8 mouse cellular contexts compared by ENCODE assay signal in the genomic region with DNA sequence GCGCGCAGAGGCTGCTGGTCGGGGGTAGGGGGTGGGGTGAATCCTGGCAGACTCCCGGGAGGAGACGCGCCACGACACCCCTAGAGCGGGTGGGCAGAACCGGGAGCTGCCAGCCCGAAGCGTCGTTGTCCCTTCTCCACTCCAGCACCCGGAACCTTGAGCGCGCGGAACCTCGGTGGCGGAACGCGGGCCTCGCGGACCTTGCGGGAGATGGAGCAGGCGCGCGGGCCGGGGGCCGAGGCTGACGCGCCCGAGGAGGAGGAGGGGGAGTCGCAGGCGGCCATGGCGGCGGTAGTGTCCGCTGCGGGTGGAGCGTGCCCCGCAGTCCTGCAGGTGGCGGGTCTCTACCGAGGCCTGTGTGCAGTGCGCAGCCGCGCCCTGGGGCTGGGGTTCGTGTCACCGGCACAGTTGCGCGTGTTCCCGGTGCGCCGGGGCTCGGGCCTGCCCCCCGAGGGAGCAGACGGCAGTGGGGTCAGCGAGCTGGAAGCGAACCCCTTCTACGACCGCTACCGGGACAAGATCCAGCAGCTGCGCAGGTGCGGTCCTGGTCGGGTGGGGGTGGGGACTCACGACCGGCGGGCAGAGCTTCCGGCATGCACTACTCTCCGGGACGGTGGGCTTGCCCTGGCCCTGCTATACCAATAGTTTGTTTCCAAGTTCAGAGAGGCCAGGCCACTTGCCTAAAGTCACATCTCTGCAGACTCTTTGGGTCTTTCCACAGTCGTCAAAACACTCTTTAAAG. TPM values are rescaled to one million over a fixed set of nuclear protein-coding genes. Genes with fewer than 3 reads are reported as not detected.
DNase-seq lines count a peak whose midpoint lies in the region; ATAC-seq and TF ChIP-seq lines count a peak whose summit lies in the region.

A gene (plus strand): TSS at position 44 of the 742 bp plus-strand sequence.

- peaks cover 3% of the 10 kb centered on the region; the same call in 1 of the 2 replicates for H3K4me1 ChIP-seq in cerebellum, adult 2 months (ENCODE audit: control insufficient read depth, insufficient read depth, low read length)
- H3K4me1 ChIP-seq in lung, embryonic 15.5 days: peaks cover 9% of the 10 kb centered on the region
- H3K4me1 ChIP-seq in thymus, adult 2 months (replicated peaks; ENCODE audit: control insufficient read depth, insufficient read depth, low read length): peaks cover 11% of the 10 kb centered on the region

- no peaks in the 10 kb centered on the region for H3K9me3 ChIP-seq in lung, embryonic 15.5 days

- peak; percentile 79 for TF ChIP-seq POLR2A in cerebellum, adult 2 months (IDR thresholded peaks at IDR 0.05; ENCODE audit: borderline replicate concordance, insufficient read depth, low read length)
- peak; percentile 62 for TF ChIP-seq POLR2A in thymus, adult 2 months (IDR thresholded peaks at IDR 0.05; ENCODE audit: control insufficient read depth, extremely low read depth, insufficient read depth, low read length, poor library complexity)

- ATAC-seq in lung, embryonic 15.5 days (ENCODE audit: borderline replicate concordance, extremely low read depth, low FRiP score, low TSS enrichment): peak; percentile 93

- no peaks in the 10 kb centered on the region for H3K27me3 ChIP-seq in cerebellum, adult 2 months (ENCODE audit: control insufficient read depth, insufficient read depth, low read length)
- H3K27me3 ChIP-seq in lung, embryonic 15.5 days: no peaks in the 10 kb centered on the region
- H3K27me3 ChIP-seq in thymus, adult 2 months (ENCODE audit: control insufficient read depth, insufficient read depth, low read length): no peaks in the 10 kb centered on the region

- H3K9ac ChIP-seq in lung, embryonic 15.5 days: peak within 1 kb of the TSS; percentile 89

- H3K4me3 ChIP-seq in cerebellum, adult 2 months (replicated peaks; ENCODE audit: insufficient read depth, low read depth, low read length): peak within 1 kb of the TSS; percentile 49
- peak within 1 kb of the TSS; percentile 83 for H3K4me3 ChIP-seq in lung, embryonic 15.5 days
- peak within 1 kb of the TSS; percentile 96 for H3K4me3 ChIP-seq in thymus, adult 2 months (ENCODE audit: control insufficient read depth, insufficient read depth, low read length)

- H3K36me3 ChIP-seq in lung, embryonic 15.5 days: peaks cover 12% of the 10 kb centered on the region
- peaks cover 18% of the 10 kb centered on the region for H3K36me3 ChIP-seq in thymus, adult 2 months (ENCODE audit: control insufficient read depth, insufficient read depth, low read length)

- peak within 1 kb of the TSS; percentile 29 for H3K27ac ChIP-seq in cerebellum, adult 2 months (ENCODE audit: insufficient read depth, low read length)
- peak within 1 kb of the TSS; percentile 63 for H3K27ac ChIP-seq in lung, embryonic 15.5 days
- H3K27ac ChIP-seq in thymus, adult 2 months (ENCODE audit: control insufficient read depth, insufficient read depth, low read length): peak within 1 kb of the TSS; percentile 45

- under 1% methylated on average over 68 of the region's 69 CpGs for WGBS in cerebellum, adult 2 months
- under 1% methylated on average over 65 of the region's 69 CpGs for WGBS in lung, embryonic 15.5 days
- WGBS in thymus, adult 2 months: under 1% methylated on average over 67 of the region's 69 CpGs

- H3K4me2 ChIP-seq in lung, embryonic 15.5 days: peak within 1 kb of the TSS; percentile 89

- no peak for TF ChIP-seq CTCF in cerebellum, adult 2 months (IDR thresholded peaks at IDR 0.05; ENCODE audit: borderline replicate concordance, insufficient read depth, low read depth, low read length)
- TF ChIP-seq CTCF in thymus, adult 2 months (IDR thresholded peaks at IDR 0.05; ENCODE audit: borderline replicate concordance, control insufficient read depth, extremely low read depth, insufficient read depth, low read length, poor library complexity): no peak; the same call in 1 of the 2 replicates

- DNase-seq in MEL-GATA-1-ER (ENCODE audit: extremely low read depth, low read depth): peak; percentile 22
- peak; percentile 81 to 88 for DNase-seq in cerebellum, adult 2 months
- peak; percentile 53 for DNase-seq in forelimb bud, embryonic 11.5 days (ENCODE audit: low read depth, low spot score)
- peak; percentile 84 for DNase-seq in heart, postnatal 4 days
- DNase-seq in layer of hippocampus, adult 8-10 months (ENCODE audit: low spot score in 2 of 2): peak; percentile 64 to 76
- peak; percentile 51 for DNase-seq in ovary, adult 18-20 months (ENCODE audit: low spot score)
- peak; percentile 74 for DNase-seq in thymus, adult 2 months

RNA-seq across cellular contexts. Expression of the gene that starts here (rescaled TPM):
- polyA plus RNA-seq in cerebellum, adult 2 months (2012; rRNA removed): 71.2 and 81.2 TPM in 2 replicates
- 10 to 100 TPM; 56.1 to 59.3 TPM for total RNA-seq in heart, postnatal 4 days (2021)
- total RNA-seq in layer of hippocampus, adult 8-10 months (2022): 10 to 100 TPM; 55.8 to 66.8 (median 63.1) TPM
- 50.7 and 52.0 TPM in 2 replicates for polyA plus RNA-seq in lung, embryonic 15.5 days (2015; fragmentation: Nextera tagmentation; extraction: Ambion mirVana)
- polyA plus RNA-seq in thymus, adult 2 months (2012; rRNA removed): 30.2 and 37.5 TPM in 2 replicates

Comparison
In these comparisons a context has a peak if more than half of its experiments do, and no peak if none do; other contexts are left out.
1. Peak in every context shown above with its lines: DNase-seq, ATAC-seq, H3K4me3 ChIP-seq and H3K27ac ChIP-seq.
2. DNase-seq: peak in every context shown above with its lines; median percentile 84 in cerebellum, adult 2 months; 84 in heart, postnatal 4 days; 74 in thymus, adult 2 months; 70 in layer of hippocampus, adult 8-10 months; 53 in forelimb bud, embryonic 11.5 days; 51 in ovary, adult 18-20 months; 22 in MEL-GATA-1-ER.